Mouse (Mus musculus) embryonic facial prominence, embryonic 12.5 days (tissue): ENCODE data around the gene Iqcn. TPM values are rescaled to one million over a fixed set of nuclear protein-coding genes. Genes with fewer than 3 reads are reported as not detected.

Experiments used
- ATAC-seq: fragments of 200-750 bp; cut with Nextera tagmentation; 2 replicates; pipeline ENCODE4 v1.8.0; 2017; ENCODE audit not compliant: insufficient number of reproducible peaks, insufficient read depth, low FRiP score, low TSS enrichment
- H3K27ac ChIP-seq: fragments of 300-500 bp; sonication (generic); 2 replicates; pipeline ENCODE4 v1.5.1; 2016; ENCODE audit warnings: mild to moderate bottlenecking
- H3K27me3 ChIP-seq: fragments of 300-500 bp; sonication (generic); 2 replicates; pipeline ENCODE4 v1.6.1; 2016; ENCODE audit warnings: mild to moderate bottlenecking, moderate library complexity
- H3K36me3 ChIP-seq: fragments of 300-500 bp; sonication (generic); 2 replicates; pipeline ENCODE4 v1.6.1; 2016; ENCODE audit warnings: mild to moderate bottlenecking
- H3K4me1 ChIP-seq: fragments of 300-500 bp; sonication (generic); 2 replicates; pipeline ENCODE4 v1.6.1; 2016
- H3K4me2 ChIP-seq: fragments of 300-500 bp; sonication (generic); replicated peaks from 2 replicates; pipeline ENCODE4 v1.6.1; 2016; ENCODE audit warnings: mild to moderate bottlenecking, moderate library complexity
- H3K4me3 ChIP-seq: fragments of 300-500 bp; sonication (generic); 2 replicates; pipeline ENCODE4 v1.5.1; 2016; ENCODE audit warnings: mild to moderate bottlenecking
- H3K9ac ChIP-seq: fragments of 300-500 bp; sonication (generic); 2 replicates; pipeline ENCODE4 v1.6.1; 2016; ENCODE audit warnings: mild to moderate bottlenecking, moderate library complexity
- H3K9me3 ChIP-seq: fragments of 300-500 bp; sonication (generic); 2 replicates; pipeline ENCODE4 v1.6.1; 2016; ENCODE audit warnings: mild to moderate bottlenecking, moderate library complexity
- WGBS: fragments of 180-500 bp; shearing (Covaris S2); methylation state at CpG from one replicate; pipeline ENCODE4 v1.1.7; 2016; 5-methylcytosine and 5-hydroxymethylcytosine counted together
- polyA plus RNA-seq: library from polyadenylated mRNA; unstranded; fragments of >200 nt; fragmentation: Nextera tagmentation; extraction: Ambion mirVana; gene quantifications from 2 replicates; pipeline ENCODE4 v1.2.1, GENCODE M21; 2016

The Iqcn gene
- polyA plus RNA-seq, 1 experiment from 2014 or later, result not detected

DNA sequence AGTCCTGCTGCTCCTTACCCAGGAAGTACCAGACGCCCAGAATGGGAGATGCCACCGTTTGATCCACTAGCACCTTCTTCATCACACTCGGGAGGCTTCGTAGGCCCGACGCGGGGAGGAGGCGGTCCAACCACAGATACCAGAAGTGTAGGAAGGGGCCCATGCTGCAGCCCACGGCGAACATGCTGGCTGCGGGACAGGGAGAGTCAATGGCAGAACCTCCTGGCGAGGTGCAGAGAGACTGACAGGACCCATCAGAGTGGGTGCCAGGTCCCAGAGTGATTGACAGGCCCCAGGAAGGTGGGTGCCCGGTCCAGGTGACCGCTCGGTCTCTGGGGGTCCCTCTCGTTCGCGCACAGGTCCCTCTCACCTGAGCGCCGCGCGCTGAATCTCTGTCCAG is 57.1 kb downstream of the Iqcn start:
- 1% methylated on average over 22 of the region's 22 CpGs for WGBS

DNA sequence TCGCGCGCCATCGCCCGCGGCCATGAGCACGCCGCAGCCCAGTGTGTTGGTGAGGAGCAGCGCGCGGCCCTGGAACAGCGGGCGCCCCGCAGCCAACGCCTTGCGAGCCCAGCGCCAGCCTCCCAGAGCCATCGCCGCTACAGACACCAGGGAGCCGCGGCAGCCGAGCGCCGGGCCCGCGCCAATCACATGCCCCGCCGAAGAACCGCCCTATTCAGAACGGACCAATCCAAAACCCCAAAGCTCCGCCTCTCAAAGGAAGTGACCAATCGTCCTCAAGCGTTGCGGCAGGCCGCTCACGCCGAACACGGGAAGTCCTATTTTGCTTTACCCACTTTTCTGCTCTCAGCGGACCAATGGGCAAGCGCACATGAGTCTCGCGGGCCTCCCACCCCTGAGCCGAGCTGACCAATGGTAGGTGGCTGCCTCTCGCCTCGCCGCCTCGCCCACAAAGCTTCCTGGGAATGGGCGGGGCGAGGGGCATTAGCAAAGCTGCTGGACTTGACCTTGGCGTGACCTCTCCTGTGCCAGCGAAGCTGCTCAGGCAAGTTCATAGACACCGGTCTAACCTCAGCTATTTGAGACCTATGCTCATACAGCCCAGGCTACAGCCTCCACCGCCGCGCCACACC is 57.6 kb downstream of the Iqcn start, which contains the start of gene Mpv17l2:
TSS of gene Mpv17l2 (minus strand) at position 172 of the 632 bp plus-strand sequence.
- H3K4me2 ChIP-seq, result peak within 1 kb of the TSS; percentile 91
- H3K27ac ChIP-seq, result peak within 1 kb of the TSS; percentile 71

More for the DNA sequence above, 57.1 kb downstream of the Iqcn start:
- Histone ChIP-seq H3K27ac (peak overlapping the region; percentile 71), H3K9ac (peak overlapping the region; percentile 71), H3K4me2 (peak overlapping the region; percentile 91), H3K4me1 (peaks cover 23% of the 10 kb centered on the region), H3K4me3 (peak overlapping the region; percentile 65), H3K36me3 (peaks cover 22% of the 10 kb centered on the region; the same call in 1 of the 2 replicates), H3K9me3 (no peaks in the 10 kb centered on the region), H3K27me3 (no peaks in the 10 kb centered on the region)
- peak; percentile 1; the same call in 1 of the 2 replicates for ATAC-seq

DNA sequence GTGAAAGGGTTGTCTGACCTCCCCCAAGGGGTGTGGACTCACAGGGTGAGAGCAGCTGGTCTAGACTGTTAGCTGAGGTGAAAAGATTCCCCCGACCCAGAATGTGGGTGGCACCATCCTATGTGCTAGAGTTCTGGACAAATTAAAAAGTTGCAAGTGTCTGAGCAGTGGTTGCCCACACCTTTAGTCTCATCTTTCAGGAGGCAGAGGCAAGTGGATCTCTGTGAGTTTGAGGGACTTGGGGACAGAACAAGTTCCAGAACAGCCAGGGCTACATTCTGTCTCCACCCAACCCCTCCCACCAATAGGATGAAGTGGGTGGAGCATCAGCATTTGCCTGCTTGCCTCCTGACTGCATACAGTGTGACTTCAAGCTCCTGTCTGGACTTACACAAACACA is 58.9 kb downstream of the Iqcn start:
- peaks cover 11% of the 10 kb centered on the region; the same call in 1 of the 2 replicates for H3K36me3 ChIP-seq
- WGBS, result 86% methylated on average over 1 of the region's 1 CpGs
- H3K9me3 ChIP-seq, result no peaks in the 10 kb centered on the region
- no peak for ATAC-seq
- no peak overlapping the region for H3K4me3 ChIP-seq
- no peak overlapping the region for H3K4me2 ChIP-seq
- H3K4me1 ChIP-seq, result peaks cover 30% of the 10 kb centered on the region
- H3K9ac ChIP-seq, result no peak overlapping the region
- no peaks in the 10 kb centered on the region for H3K27me3 ChIP-seq
- no peak overlapping the region for H3K27ac ChIP-seq

More for the DNA sequence above, 57.6 kb downstream of the Iqcn start, which contains the start of gene Mpv17l2:
- ATAC-seq, result peak; percentile 93
- H3K4me1 ChIP-seq, result peaks cover 20% of the 10 kb centered on the region
- H3K4me3 ChIP-seq, result peak within 1 kb of the TSS; percentile 65
- H3K36me3 ChIP-seq, result peaks cover 22% of the 10 kb centered on the region; the same call in 1 of the 2 replicates
- H3K9ac ChIP-seq, result peak within 1 kb of the TSS; percentile 71
- 1% methylated on average over 55 of the region's 55 CpGs for WGBS
- H3K9me3 ChIP-seq, result no peaks in the 10 kb centered on the region
- no peaks in the 10 kb centered on the region for H3K27me3 ChIP-seq

DNA sequence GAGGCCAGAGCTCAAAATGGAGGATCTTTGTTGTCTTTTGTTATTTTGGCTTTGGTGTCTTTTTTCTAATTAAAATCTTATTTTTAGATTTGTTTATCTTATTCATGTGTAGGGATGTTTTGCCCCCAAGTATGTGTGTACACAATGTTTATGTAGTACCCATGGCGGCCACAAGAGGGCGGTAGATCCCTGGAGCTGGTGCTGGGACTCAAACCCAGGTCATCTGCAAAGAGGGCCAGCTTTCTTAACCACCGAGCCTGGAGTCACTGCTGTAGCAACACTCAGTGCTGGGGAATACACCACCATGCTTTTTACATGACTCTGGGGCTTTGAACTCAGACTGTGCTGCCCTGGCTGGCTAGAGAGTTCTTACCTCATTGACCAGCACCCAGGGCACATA is 60.1 kb downstream of the Iqcn start:
- H3K27me3 ChIP-seq, result no peaks in the 10 kb centered on the region
- peaks cover 12% of the 10 kb centered on the region for H3K36me3 ChIP-seq
- H3K4me1 ChIP-seq, result peaks cover 30% of the 10 kb centered on the region
- H3K9ac ChIP-seq, result no peak overlapping the region
- 4% methylated on average over 3 of the region's 3 CpGs for WGBS
- no peak overlapping the region for H3K27ac ChIP-seq
- no peak overlapping the region for H3K4me3 ChIP-seq
- H3K9me3 ChIP-seq, result no peaks in the 10 kb centered on the region
- ATAC-seq, result no peak
- H3K4me2 ChIP-seq, result no peak overlapping the region

DNA sequence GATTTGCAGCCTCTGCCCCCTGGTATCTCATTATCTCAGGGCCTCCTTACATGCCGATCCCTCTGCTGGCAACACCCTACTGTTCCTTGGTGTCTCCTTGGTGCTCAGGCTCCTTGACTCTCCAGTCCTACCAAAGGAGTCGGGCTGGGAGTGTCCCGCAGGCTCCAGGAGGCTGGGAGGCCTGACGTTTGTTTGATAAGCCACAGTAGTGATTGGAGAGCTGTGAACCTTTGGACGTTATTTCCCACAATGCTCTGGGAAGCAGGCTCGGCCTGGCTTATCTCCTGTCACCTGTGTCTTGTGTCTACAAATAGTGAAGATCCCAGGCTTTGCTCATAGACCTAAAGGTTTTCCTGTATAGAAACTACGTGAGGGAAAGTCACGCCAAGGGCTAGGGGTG is 60.8 kb downstream of the Iqcn start:
- 88% methylated on average over 8 of the region's 8 CpGs for WGBS
- Histone ChIP-seq H3K4me1 (peaks cover 28% of the 10 kb centered on the region), H3K27ac (no peak overlapping the region), H3K36me3 (peaks cover 16% of the 10 kb centered on the region), H3K9me3 (no peaks in the 10 kb centered on the region), H3K4me2 (no peak overlapping the region), H3K27me3 (no peaks in the 10 kb centered on the region), H3K4me3 (no peak overlapping the region), H3K9ac (no peak overlapping the region)
- no peak for ATAC-seq

- H3K4me1 ChIP-seq, result peaks cover 24% of the 10 kb centered on the region
- ATAC-seq, result no peak
- 94% methylated on average over 13 of the region's 13 CpGs for WGBS
Observed at GRCm38 (mm10) chr8:70764676-70765075, 61.4 kb downstream of the Iqcn start.

DNA sequence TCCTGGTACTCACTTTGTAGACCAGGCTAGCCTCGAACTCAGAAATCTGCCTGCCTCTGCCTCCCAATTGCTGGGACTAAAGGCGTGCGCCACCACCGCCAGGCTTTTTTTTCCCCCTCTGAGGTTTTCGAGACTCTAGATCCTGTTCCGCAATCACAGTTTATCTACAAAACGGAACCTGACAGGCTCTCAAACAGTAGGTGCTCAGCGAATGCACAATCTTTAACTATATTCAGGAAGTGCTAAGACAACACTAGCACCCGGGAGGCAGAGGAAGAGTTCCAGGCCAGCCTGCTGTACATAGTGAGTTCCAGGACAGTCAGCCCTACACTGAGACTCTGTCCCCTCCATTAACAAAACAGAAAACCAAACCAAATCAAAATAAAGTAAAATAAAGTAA is 62.1 kb downstream of the Iqcn start:
- ATAC-seq, result no peak
- Histone ChIP-seq H3K27ac (no peak overlapping the region), H3K9ac (0 out of 2 replicates have a peak overlapping the region, but pooled peaks have one; percentile 55), H3K4me2 (peak overlapping the region; percentile 85), H3K4me3 (peak overlapping the region; percentile 39), H3K36me3 (peaks cover 22% of the 10 kb centered on the region), H3K27me3 (no peaks in the 10 kb centered on the region), H3K4me1 (peaks cover 17% of the 10 kb centered on the region), H3K9me3 (no peaks in the 10 kb centered on the region)
- 78% methylated on average over 9 of the region's 9 CpGs for WGBS

More at GRCm38 (mm10) chr8:70764676-70765075, 61.4 kb downstream of the Iqcn start:
- no peaks in the 10 kb centered on the region for H3K27me3 ChIP-seq
- H3K4me3 ChIP-seq, result no peak overlapping the region
- no peak overlapping the region for H3K9ac ChIP-seq
- H3K27ac ChIP-seq, result no peak overlapping the region
- peaks cover 18% of the 10 kb centered on the region for H3K36me3 ChIP-seq
- H3K9me3 ChIP-seq, result no peaks in the 10 kb centered on the region
- peak overlapping the region; percentile 85; the same call in 1 of the 2 replicates for H3K4me2 ChIP-seq

DNA sequence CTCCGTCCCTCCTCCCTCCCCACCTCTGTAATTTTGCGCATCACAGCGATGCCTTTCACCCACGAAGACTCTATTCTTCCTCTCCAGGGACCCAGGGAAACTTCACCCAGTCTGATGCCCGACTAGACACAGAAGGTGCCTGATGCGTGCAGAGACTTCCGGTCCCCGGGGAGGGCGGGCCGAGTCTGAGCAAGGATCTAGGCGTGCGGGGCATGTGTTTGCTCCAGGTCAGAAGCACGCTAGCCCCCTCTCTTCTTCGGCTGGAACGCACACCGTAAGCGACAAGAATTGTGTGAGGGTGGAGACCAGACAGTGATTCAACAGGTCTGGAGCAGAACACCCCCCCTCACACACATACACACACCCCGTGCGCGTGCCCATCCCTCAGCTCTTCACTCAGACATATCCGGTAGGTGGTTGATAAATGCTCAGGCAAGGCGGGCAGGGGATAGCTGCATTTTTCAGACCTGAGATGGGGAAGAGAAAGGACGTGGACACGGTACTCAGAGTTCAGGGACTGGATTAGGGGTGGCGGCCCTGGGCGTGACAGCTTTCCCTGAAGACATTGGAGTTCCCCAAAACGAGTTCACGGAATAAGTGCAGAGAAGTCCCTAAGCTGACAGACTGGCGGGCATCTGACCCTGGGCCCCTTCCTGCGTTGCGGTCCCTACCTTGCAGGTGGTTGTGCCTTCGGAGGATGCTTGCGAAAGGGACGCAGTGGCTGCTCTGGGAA is 62.7 kb downstream of the Iqcn start:
- Histone ChIP-seq H3K4me1 (peaks cover 17% of the 10 kb centered on the region), H3K9me3 (no peaks in the 10 kb centered on the region), H3K36me3 (peaks cover 28% of the 10 kb centered on the region), H3K27ac (0 out of 2 replicates have a peak overlapping the region, but pooled peaks have one; percentile 1), H3K4me2 (peak overlapping the region; percentile 85), H3K4me3 (peak overlapping the region; percentile 39), H3K9ac (peak overlapping the region; percentile 55), H3K27me3 (no peaks in the 10 kb centered on the region)
- WGBS, result 2% methylated on average over 34 of the region's 34 CpGs
- ATAC-seq, result no peak

DNA sequence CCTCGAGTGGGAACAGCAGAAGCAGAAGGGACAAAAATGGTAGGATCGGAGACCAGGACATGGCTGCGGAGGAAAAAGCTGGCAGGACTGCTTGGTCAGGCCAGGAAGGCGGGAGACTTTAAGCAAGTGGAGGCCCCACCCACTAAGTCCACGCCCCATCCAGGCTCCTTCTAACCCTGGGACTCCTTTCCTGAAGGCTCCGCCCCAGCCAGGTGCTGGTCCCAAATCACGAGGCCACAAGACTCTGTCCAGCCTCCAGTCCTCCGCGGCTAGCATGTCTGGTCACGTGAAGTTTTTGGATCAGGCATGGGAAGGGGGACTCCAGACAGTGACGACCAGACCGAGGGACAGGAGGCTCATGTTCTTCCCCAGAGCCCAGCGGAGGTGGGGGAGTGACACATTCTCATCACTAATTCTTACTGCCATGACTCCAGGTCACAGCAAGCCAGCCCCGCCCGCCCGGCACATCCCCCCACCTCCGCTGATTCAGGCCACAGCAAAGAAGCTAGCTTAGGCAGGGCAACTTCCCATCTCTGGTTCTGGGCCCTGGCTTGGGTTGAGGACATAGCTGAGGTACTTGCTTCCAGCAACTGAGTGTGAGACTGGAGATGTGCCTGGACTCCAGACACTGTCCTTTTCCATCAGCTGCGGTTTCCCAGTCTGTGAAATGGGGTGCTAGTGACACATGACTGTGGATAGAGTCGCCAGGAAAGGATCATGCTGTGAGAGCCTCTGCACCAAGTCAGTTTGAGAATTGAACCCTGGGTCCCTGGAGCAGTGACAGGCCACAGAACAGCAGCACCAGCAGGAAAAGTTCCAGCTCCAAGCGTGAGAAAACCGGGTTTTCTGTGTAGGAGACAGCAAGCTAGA is 63.5 kb downstream of the Iqcn start:
- WGBS, result 9% methylated on average over 21 of the region's 21 CpGs
- peak overlapping the region; percentile 39 for H3K4me3 ChIP-seq
- peak; percentile 11; the same call in 1 of the 2 replicates for ATAC-seq
- peak overlapping the region; percentile 19; the same call in 1 of the 2 replicates for H3K27ac ChIP-seq
- peaks cover 36% of the 10 kb centered on the region for H3K36me3 ChIP-seq
- H3K4me2 ChIP-seq, result peak overlapping the region; percentile 85
- peaks cover 13% of the 10 kb centered on the region for H3K4me1 ChIP-seq
- H3K9me3 ChIP-seq, result no peaks in the 10 kb centered on the region
- no peaks in the 10 kb centered on the region for H3K27me3 ChIP-seq
- H3K9ac ChIP-seq, result peak overlapping the region; percentile 55
